Mouse (Mus musculus) CH12.LX (cell line): Measurements from ENCODE around the gene Cdh10. TPM values are rescaled to one million over a fixed set of nuclear protein-coding genes. Genes with fewer than 3 reads are reported as not detected.

ENCODE experiments used
- DNase-seq: peaks from one replicate; pipeline ENCODE4 v3.0.0-alpha.2; 2013; ENCODE audit errors: extremely low read depth
- H3K27ac ChIP-seq: 2 replicates; pipeline ENCODE4 v1.5.1; 2012; ENCODE audit warnings: low read depth, mild to moderate bottlenecking, control low read depth, moderate library complexity; ENCODE audit not compliant: insufficient read depth
- H3K27me3 ChIP-seq: replicated peaks from 2 replicates; pipeline ENCODE3; 2012; ENCODE audit warnings: inconsistent platforms
- H3K36me3 ChIP-seq, 2 experiments: replicated peaks in 1 of 2; 2 replicates each; pipeline versions ENCODE3 to v1.6.1; 2012; ENCODE audit warnings: inconsistent platforms in 1 of 2, low read length in 1 of 2, mild to moderate bottlenecking in 1 of 2, mixed read lengths in 1 of 2, moderate library complexity in 1 of 2; ENCODE audit not compliant: control insufficient read depth in 1 of 2, insufficient read depth in 1 of 2
- H3K4me1 ChIP-seq, 2 experiments: 2 replicates each; pipeline ENCODE4 v1.6.1; 2012; ENCODE audit warnings: inconsistent platforms in 1 of 2, moderate library complexity in 1 of 2; ENCODE audit not compliant: insufficient read depth in 2 of 2, control insufficient read depth in 1 of 2
- H3K4me2 ChIP-seq: 2 replicates; pipeline ENCODE4 v1.6.1; 2012; ENCODE audit warnings: low read depth, mild to moderate bottlenecking, control low read depth; ENCODE audit not compliant: poor library complexity, insufficient read depth, severe bottlenecking
- H3K4me3 ChIP-seq, 3 experiments: fragments of 150-350 bp in 1 of 3; sonication (generic) in 1 of 3; replicated peaks in 1 of 3; 2 replicates each; pipeline versions ENCODE3 to v1.5.1; 2011 to 2012; ENCODE audit warnings: low read depth in 2 of 3, low read length in 2 of 3, mild to moderate bottlenecking in 2 of 3, moderate library complexity in 2 of 3, control low read depth in 1 of 3, improper control_type of control experiment in 1 of 3, inconsistent platforms in 1 of 3, mixed read lengths in 1 of 3; ENCODE audit not compliant: poor library complexity in 1 of 3
- H3K79me2 ChIP-seq: replicated peaks from 2 replicates; pipeline ENCODE4 v1.6.1; 2012; ENCODE audit warnings: mild to moderate bottlenecking, moderate library complexity; ENCODE audit not compliant: control insufficient read depth, poor library complexity, insufficient read depth, severe bottlenecking; ENCODE audit errors: extremely low read depth
- H3K9ac ChIP-seq: 2 replicates; pipeline ENCODE4 v1.6.1; 2012; ENCODE audit warnings: low read depth, mild to moderate bottlenecking, control low read depth, moderate library complexity; ENCODE audit not compliant: insufficient read depth
- H3K9me3 ChIP-seq: replicated peaks from 2 replicates; pipeline ENCODE3; 2012; ENCODE audit warnings: low read length, inconsistent platforms, mixed read lengths
- BHLHE40 ChIP-seq: IDR thresholded peaks from 2 replicates; pipeline ENCODE4 v1.6.1; 2011; ENCODE audit warnings: mild to moderate bottlenecking, low read depth, low read length, improper control_type of control experiment
- CHD1 ChIP-seq: IDR thresholded peaks from 2 replicates; pipeline ENCODE4 v1.6.1; 2012; ENCODE audit warnings: low read depth, low read length, improper control_type of control experiment, inconsistent platforms
- CTCF ChIP-seq, 2 experiments: IDR thresholded peaks in 1 of 2; conservative IDR thresholded peaks in 1 of 2; 2 replicates each; pipeline ENCODE4 v1.5.1; 2011 to 2012; ENCODE audit warnings: low read depth in 2 of 2, low read length in 2 of 2, improper control_type of control experiment in 1 of 2, inconsistent platforms in 1 of 2, mild to moderate bottlenecking in 1 of 2, moderate library complexity in 1 of 2
- ELF1 ChIP-seq: IDR thresholded peaks from 2 replicates; pipeline ENCODE4 v1.6.1; 2014; ENCODE audit warnings: low read depth, mild to moderate bottlenecking, inconsistent platforms, low read length, improper control_type of control experiment
- ETS1 ChIP-seq: conservative IDR thresholded peaks from 2 replicates; pipeline ENCODE4 v1.6.1; 2012; ENCODE audit warnings: low read depth, mild to moderate bottlenecking, inconsistent platforms, low read length, improper control_type of control experiment, moderate library complexity
- GABPA ChIP-seq: IDR thresholded peaks from 2 replicates; pipeline ENCODE4 v1.6.1; 2012; ENCODE audit warnings: low read depth, low read length, improper control_type of control experiment, inconsistent platforms; ENCODE audit not compliant: insufficient replicate concordance
- IRF4 ChIP-seq: IDR thresholded peaks from 2 replicates; pipeline ENCODE4 v1.6.1; 2014; ENCODE audit warnings: low read depth, mild to moderate bottlenecking, inconsistent platforms, low read length, improper control_type of control experiment
- JUND ChIP-seq: conservative IDR thresholded peaks from 2 replicates; pipeline ENCODE4 v1.6.1; 2011; ENCODE audit warnings: low read depth, low read length, improper control_type of control experiment
- MAX ChIP-seq: IDR thresholded peaks from 2 replicates; pipeline ENCODE4 v1.6.1; 2011; ENCODE audit warnings: low read length, improper control_type of control experiment
- MXI1 ChIP-seq: IDR thresholded peaks from 2 replicates; pipeline ENCODE4 v1.6.1; 2011; ENCODE audit warnings: mild to moderate bottlenecking, low read depth, low read length, improper control_type of control experiment
- NELFE ChIP-seq: IDR thresholded peaks from 2 replicates; pipeline ENCODE4 v1.6.1; 2011; ENCODE audit warnings: low read depth, low read length, improper control_type of control experiment
- NRF1 ChIP-seq: IDR thresholded peaks from 2 replicates; pipeline ENCODE4 v1.6.1; 2014; ENCODE audit warnings: low read depth, mild to moderate bottlenecking, inconsistent platforms, low read length, improper control_type of control experiment, moderate library complexity
- PAX5 ChIP-seq: IDR thresholded peaks from 2 replicates; pipeline ENCODE4 v1.6.1; 2012; ENCODE audit warnings: low read length, inconsistent platforms, mixed read lengths
- POLR2A ChIP-seq: IDR thresholded peaks from 2 replicates; pipeline ENCODE4 v1.6.1; 2011; ENCODE audit warnings: low read depth, mild to moderate bottlenecking, improper control_type of control experiment, low read length
- RAD21 ChIP-seq: IDR thresholded peaks from 2 replicates; pipeline ENCODE4 v1.6.1; 2011; ENCODE audit warnings: low read depth, mild to moderate bottlenecking, low read length, improper control_type of control experiment, moderate library complexity
- SIN3A ChIP-seq: IDR thresholded peaks from 2 replicates; pipeline ENCODE4 v1.6.1; 2012; ENCODE audit warnings: low read length, improper control_type of control experiment, inconsistent platforms
- SMC3 ChIP-seq: IDR thresholded peaks from 2 replicates; pipeline ENCODE4 v1.6.1; 2011; ENCODE audit warnings: low read depth, low read length, improper control_type of control experiment
- TBP ChIP-seq: conservative IDR thresholded peaks from 2 replicates; pipeline ENCODE4 v1.6.1; 2011; ENCODE audit warnings: low read depth, low read length, improper control_type of control experiment
- USF2 ChIP-seq: conservative IDR thresholded peaks from 2 replicates; pipeline ENCODE4 v1.6.1; 2011; ENCODE audit warnings: low read depth, low read length, improper control_type of control experiment
- ZC3H11A ChIP-seq: IDR thresholded peaks from 2 replicates; pipeline ENCODE4 v1.6.1; 2012; ENCODE audit warnings: low read depth, mild to moderate bottlenecking, inconsistent platforms, low read length, improper control_type of control experiment
- ZKSCAN1 ChIP-seq: IDR thresholded peaks from 2 replicates; pipeline ENCODE4 v1.6.1; 2012; ENCODE audit warnings: low read depth, inconsistent platforms, low read length, improper control_type of control experiment, borderline replicate concordance
- ZMIZ1 ChIP-seq: IDR thresholded peaks from 2 replicates; pipeline ENCODE4 v1.6.1; 2012; ENCODE audit warnings: low read depth, mild to moderate bottlenecking, inconsistent platforms, low read length, improper control_type of control experiment
- ZNF384 ChIP-seq: IDR thresholded peaks from 2 replicates; pipeline ENCODE4 v1.6.1; 2012; ENCODE audit warnings: low read depth, low read length, improper control_type of control experiment, inconsistent platforms
- dilution Hi-C: fragments of 300-500 bp; cut with MboI; formaldehyde crosslinking; loops from 2 replicates; pipeline ENCODE4 v1.14.3; 2020; ENCODE audit warnings: low sequenced_read_pairs; ENCODE audit not compliant: extremely low pct_unique_long_range_greater_than_20kb, extremely low pct_ligation_motif_present
- in situ Hi-C: fragments of 300-500 bp; cut with MboI; formaldehyde crosslinking; loops from 3 replicates; pipeline ENCODE4 v1.14.3; 2019; ENCODE audit warnings: low sequenced_read_pairs, low pct_ligation_motif_present, low pct_unique_long_range_greater_than_20kb, mixed read lengths
- polyA plus RNA-seq: library from polyadenylated mRNA; unstranded; fragments of >175 nt; gene quantifications from 2 replicates; pipeline ENCODE4 v1.2.1, GENCODE M21; 2012; ENCODE audit warnings: low read depth; ENCODE audit not compliant: insufficient read length
- total RNA-seq, 2 experiments: library from RNA; depleted of rRNA; stranded (reverse); fragments of 300-350 nt in 1 of 2; fragments of >200 nt in 1 of 2; gene quantifications; 2 replicates each; pipeline ENCODE4 v1.2.3; 2012 to 2014

Gene Cdh10
- total and polyA plus RNA-seq, 3 experiments, result not detected

GRCm38 (mm10) chr15:18910612-18911011 lies 91.9 kb downstream of the Cdh10 start:
- Histone ChIP-seq H3K4me1 (no peaks in the 10 kb centered on the region), H3K27me3 (no peaks in the 10 kb centered on the region), H3K79me2 (no peaks in the 10 kb centered on the region), H3K9me3 (peaks cover 28% of the 10 kb centered on the region), H3K36me3 (no peaks in the 10 kb centered on the region)
- in situ Hi-C loops (no loop called here), dilution Hi-C loops (no loop called here)
- no peak for TF ChIP-seq SIN3A
- TF ChIP-seq ZMIZ1, result no peak
- TF ChIP-seq IRF4, result no peak
- TF ChIP-seq BHLHE40, result no peak
- TF ChIP-seq TBP, result no peak
- TF ChIP-seq NRF1, result no peak
- no peak for TF ChIP-seq NELFE
- TF ChIP-seq, all 38 proteins: peak for 0
- H3K4me2 ChIP-seq, result no peak overlapping the region
- H3K4me3 ChIP-seq, result no peak overlapping the region
- DNase-seq, result no peak
- H3K9ac ChIP-seq, result no peak overlapping the region
- H3K27ac ChIP-seq, result no peak overlapping the region

- DNase-seq, result no peak
- dilution Hi-C loops (no loop called here), in situ Hi-C loops (no loop called here)
- H3K36me3 ChIP-seq, result no peaks in the 10 kb centered on the region
- H3K4me3 ChIP-seq, result no peak overlapping the region
- peaks cover 36% of the 10 kb centered on the region for H3K9me3 ChIP-seq
- H3K4me1 ChIP-seq, result no peaks in the 10 kb centered on the region
- H3K4me2 ChIP-seq, result no peak overlapping the region
- TF ChIP-seq ZKSCAN1 (no peak), ETS1 (no peak), ZNF384 (no peak), ZMIZ1 (no peak), MAX (no peak), CTCF (conservative IDR thresholded peaks at IDR 0.05 in 1 of 2, IDR thresholded peaks at IDR 0.05 in 1 of 2; ENCODE audit: low read depth in 2 of 2, low read length in 2 of 2) (no peak), CHD1 (no peak), RAD21 (no peak), SIN3A (no peak), NRF1 (no peak), GABPA (no peak), POLR2A (no peak), ELF1 (no peak), SMC3 (no peak), USF2 (no peak), JUND (no peak), TBP (no peak), MXI1 (no peak), ZC3H11A (no peak), PAX5 (no peak)
- H3K27ac ChIP-seq, result no peak overlapping the region
- no peak overlapping the region for H3K9ac ChIP-seq
- H3K27me3 ChIP-seq, result no peaks in the 10 kb centered on the region
- no peaks in the 10 kb centered on the region for H3K79me2 ChIP-seq
Observed at GRCm38 (mm10) chr15:18925392-18926117, 106.8 kb downstream of the Cdh10 start.
